Mouse (Mus musculus) gastrocnemius, postnatal 4 days (tissue): ENCODE data around the gene Naglu. TPM values are rescaled to one million over a fixed set of nuclear protein-coding genes. Genes with fewer than 3 reads are reported as not detected.

Experiments used
- DNase-seq, 2 experiments: peaks; one replicate each; pipeline ENCODE4 v3.0.0; 2021 to 2022; ENCODE audit warnings: low spot score in 2 of 2, mixed read lengths in 2 of 2
- total RNA-seq, 2 experiments: library from RNA; stranded (reverse); gene quantifications; 2 replicates each; pipeline ENCODE4 v1.2.3; 2021

Naglu gene
- total RNA-seq, 2 experiments from 2014 or later: 11.4 to 12.8 TPM

- DNase-seq: no peak
Measured at GRCm38 (mm10) chr11:101055418-101055817, 14.4 kb upstream of the Naglu start.

GRCm38 (mm10) chr11:101056885-101057284 lies 12.9 kb upstream of the Naglu start:
- peak in 1 of 2 experiments; percentile 51 for DNase-seq

- DNase-seq: peak; percentile 79 to 87
Measured at GRCm38 (mm10) chr11:101057860-101058259, 12.0 kb upstream of the Naglu start.

DNA sequence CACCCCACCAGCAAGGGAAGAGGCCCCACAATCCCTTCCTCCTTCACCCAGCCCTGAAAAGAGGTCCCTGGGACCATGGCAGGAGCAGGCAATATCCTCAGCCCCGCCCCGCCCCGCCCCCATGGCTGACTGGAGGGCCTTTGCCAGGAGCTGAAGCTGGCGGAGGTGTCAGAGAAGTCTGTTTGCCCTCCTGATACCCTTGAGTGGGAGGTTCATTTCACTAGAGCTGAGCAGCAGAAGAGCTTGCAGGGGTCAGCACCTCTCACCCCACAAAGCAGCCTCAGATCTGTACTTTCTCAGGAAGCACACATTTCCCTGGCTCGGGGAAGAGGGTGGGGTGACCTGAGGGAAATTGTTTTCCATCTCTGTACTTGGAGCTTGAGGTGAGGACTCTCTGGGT lies 11.1 kb upstream of the Naglu start:
- DNase-seq: no peak

GRCm38 (mm10) chr11:101059473-101059872 lies 10.3 kb upstream of the Naglu start:
- DNase-seq: no peak

DNA sequence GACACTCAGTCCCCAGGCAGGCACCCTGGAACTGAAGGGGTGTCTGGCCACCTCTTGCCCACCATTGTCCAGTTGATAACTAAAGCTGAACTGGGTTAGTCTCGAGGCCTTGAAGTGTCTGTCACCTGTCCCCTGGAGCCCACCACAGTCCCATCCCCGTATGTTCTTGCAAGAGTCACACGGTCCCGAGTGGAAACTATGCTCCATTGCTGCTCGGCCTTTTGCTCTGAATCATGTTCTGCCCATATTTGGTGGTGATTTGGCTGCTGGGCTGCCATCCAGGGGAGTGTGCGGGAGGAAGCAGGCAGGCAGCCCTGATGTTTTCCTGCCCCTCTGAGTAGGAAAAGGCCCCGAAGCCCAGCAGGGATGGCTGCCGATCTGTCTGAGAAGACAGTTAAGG lies 9.7 kb upstream of the Naglu start:
- DNase-seq: peak in 1 of 2 experiments; percentile 70

GRCm38 (mm10) chr11:101061049-101061448 lies 8.8 kb upstream of the Naglu start:
- DNase-seq: no peak

- no peak for DNase-seq
Measured at GRCm38 (mm10) chr11:101062165-101062884, 7.5 kb upstream of the Naglu start.

DNA sequence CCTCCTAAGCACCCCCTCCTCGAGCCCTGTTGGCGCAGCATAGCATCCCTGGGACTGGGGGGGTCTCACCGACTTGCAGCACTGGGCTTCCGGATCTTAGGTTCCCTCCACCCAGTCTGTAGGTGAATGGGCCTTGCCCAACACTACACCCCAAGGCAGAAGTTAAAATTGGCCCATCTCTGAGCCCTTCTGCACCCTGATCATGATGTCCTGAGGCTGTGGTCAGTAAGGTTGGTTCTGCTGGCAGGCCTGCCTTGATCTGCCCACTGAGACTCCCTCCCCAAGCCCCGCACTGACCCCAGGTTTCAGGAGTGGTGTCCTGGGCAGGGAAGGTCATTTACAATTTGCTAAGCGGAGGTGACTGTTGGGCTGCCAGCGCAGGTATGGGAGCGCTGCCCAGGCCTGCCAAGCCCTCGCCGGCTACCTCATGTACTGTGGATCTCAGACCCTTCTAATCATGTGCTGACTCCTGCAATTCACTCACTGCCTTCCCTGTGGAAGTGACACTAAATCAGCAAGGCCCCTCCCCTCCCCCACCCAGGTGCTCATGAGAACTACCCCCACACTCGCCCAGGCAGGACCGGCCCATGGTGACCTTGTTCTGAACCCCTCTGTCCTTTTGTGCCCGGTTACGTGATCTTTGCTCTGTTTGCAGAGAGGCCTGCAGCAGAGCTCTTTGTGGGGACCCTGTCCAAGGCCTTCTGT lies 6.7 kb upstream of the Naglu start:
- DNase-seq: no peak

DNA sequence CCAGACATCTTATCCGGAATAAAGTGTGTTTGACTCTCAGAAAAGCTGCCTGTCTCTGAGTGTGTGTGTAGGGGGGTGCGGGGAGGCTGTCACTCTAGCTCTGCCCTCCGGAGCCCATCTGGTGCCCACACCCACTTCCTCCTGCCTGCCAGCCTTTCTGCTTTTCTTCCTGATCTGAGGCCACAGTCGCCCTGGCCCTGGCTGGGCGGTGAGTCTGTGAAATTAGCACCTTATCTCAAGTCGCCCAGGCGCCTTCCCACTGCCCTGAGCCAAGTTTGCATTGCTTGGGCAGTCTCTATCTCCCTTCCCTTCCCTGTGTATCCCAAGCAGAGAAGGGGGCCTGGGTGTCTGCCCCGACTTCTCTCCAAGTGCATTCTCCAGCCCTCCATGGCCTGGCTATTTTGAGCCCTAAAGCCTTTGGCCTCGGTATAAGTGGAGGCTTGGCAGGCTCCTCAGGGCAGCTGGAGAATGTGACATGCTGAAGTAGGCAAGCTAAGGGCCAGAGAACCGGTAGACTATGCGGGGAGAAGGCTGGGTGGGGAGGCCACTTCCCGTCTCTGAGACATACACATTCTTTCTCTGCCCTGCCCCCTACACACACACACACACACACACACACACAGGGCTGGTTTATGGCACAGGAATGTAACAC lies 6.0 kb upstream of the Naglu start:
- peak in 1 of 2 experiments; percentile 69 for DNase-seq

- DNase-seq: no peak
Measured at GRCm38 (mm10) chr11:101064462-101064861, 5.3 kb upstream of the Naglu start.

DNA sequence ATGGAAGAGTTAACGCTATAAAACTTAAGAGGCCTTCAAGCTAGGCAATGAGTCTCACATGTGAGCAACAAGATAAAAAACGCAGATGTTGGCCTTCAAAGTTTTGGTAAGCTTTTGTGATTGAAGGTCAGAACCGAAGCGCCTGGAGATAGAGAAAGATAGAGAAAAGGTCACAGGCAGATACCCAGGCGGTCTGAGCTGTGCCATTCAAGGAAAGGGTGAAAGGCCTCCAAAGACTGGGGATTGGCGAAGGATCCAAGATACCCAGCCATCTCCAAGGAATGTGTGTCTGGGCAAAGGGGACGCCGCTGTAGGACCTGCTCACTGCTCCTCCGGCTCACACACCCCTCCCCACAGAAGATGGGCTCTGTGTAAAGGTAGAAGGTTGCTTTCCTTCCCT lies 4.8 kb upstream of the Naglu start:
- no peak for DNase-seq

DNA sequence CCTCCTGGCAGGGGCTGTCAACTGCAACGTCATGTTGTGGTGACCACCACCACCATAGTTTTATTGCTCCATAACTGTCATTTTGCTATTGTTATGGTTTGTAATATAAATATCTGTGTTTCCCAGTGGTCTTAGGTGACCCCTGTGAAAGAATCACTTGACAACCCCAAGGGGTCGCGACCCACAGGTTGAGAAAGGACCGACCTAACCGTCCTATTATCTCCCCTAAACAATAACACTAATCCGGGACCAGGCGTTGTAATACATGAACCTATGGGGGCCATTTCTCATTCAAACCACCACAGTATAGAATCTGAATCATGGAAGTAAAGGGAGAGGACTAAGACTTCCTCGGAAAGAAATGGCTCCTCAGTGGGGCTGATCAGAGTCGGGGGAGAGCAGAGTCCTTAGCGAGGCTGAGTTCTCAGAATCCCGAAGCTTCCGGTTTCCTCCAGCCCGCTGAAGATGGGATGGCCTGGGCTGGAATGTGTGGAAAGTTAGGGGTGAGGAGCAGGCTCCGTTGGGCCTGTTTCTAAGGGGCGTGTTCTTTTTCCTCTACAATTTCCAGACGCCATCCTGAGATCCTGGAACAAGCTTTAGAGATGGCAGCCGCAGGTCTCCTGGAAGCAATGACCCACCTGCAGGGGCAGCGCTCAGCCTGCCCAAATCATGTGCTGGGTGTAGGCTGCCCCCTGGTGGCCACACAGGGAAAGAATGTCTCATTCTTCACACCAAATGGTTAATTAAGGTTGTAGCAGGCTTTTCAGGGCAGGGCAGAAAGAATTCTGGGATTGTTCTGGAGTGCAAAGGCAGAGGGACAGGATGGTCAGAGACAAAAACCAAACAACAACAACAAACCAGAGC lies 3.0 kb upstream of the Naglu start:
- peak; percentile 64 to 84 for DNase-seq

GRCm38 (mm10) chr11:101070189-101070527 lies 346 bp downstream of the Naglu start:
- DNase-seq: no peak

DNA sequence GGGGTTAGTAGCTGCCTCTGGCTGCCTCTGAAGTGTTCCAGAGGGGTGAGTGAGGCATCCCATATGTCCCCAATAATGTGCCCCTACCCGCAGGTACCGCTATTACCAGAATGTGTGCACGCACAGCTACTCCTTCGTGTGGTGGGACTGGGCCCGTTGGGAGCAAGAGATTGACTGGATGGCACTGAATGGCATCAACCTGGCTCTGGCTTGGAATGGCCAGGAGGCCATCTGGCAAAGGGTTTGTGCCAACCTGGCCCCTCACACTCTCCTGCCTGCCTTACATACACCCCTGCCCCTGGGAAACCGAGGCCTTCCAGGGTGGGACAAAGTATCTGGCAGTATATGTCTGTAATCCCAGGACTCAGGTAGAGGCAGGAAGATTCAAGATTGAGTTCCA lies 1.2 kb downstream of the Naglu start:
- DNase-seq: no peak

DNA sequence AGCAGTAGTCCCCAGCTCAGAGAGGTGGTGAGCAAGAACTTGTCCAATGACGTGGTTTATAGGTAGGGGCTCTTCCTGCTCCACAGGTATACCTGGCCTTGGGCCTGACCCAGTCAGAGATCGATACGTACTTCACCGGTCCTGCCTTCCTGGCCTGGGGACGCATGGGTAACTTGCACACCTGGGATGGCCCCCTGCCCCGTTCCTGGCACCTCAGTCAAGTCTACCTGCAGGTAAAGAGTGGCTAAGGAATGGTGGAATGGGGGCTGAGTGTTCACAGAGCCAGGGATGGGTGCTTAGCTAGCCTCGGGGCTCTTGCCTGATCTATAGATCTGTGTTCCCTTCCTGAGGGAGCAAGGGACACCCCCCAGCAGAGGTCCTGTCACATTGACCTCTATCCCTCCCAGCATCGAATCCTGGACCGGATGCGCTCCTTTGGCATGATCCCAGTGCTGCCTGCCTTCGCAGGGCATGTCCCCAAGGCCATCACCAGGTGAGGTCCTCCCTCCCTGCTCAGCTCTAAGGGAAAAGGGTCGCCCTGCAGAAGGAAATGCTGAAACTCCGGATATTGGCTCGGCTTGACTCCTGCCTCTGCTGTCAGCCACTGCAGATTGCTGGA lies 2.1 kb downstream of the Naglu start:
- no peak for DNase-seq

DNA sequence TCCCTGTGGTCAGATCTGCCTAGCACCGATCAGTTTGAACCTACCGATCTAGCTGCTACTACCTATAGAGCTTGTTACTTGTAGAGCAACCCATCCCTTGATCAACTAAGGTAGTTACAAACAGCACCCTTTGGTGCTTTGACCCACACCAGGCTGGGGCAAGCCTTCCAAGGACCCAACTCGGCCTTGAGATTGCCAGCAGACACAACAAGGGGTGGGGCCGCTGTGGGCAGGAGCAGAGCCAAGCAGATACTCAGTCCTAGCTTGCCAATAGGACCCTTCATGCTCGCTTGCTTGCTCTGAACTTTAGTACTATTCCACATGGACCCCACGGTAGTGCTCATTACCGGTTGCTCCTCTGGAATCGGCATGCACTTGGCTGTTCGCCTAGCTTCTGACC lies 8.3 kb downstream of the Naglu start, which contains the start of gene Hsd17b1:
Gene Hsd17b1 (plus strand): TSS at position 291 of the 400 bp plus-strand sequence.
- DNase-seq: no peak

DNA sequence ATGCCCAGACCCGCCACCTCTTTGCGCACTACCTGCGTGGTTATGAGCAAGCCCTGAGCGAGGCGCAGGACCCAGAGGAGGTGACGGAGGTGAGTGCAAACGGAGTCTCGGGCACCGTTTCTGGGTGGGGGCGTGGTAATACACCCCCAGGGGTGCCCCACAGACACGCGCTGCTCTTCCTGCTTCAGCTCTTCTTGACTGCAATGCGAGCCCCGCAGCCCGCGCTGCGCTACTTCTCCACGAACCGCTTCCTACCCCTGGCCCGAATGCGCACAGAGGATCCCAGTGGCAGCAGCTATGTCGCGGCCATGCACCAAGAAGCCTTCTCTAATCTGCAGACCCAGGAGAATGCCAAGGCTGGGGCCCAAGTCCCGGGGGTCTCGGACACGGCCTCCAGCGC lies 9.9 kb downstream of the Naglu start:
- DNase-seq: no peak

DNA sequence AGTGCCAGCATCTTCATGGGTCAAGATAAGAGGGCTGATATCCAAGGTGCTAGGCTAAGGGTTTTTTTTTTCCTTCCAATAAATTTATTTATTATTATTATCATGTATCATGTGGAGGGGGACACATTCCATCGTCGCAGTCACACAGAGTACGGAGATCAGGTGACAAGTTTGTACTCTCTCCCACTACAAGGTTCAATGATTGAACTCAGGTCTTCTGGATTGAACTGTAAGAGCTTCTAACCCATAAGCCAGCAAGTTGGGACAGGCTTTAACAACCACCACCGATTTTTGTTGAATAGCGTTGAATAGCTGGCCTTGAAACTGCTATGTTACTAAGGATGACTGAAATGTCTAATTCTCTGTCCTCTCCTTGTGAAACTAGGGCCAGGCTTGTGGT lies 10.6 kb downstream of the Naglu start:
- DNase-seq: no peak

DNA sequence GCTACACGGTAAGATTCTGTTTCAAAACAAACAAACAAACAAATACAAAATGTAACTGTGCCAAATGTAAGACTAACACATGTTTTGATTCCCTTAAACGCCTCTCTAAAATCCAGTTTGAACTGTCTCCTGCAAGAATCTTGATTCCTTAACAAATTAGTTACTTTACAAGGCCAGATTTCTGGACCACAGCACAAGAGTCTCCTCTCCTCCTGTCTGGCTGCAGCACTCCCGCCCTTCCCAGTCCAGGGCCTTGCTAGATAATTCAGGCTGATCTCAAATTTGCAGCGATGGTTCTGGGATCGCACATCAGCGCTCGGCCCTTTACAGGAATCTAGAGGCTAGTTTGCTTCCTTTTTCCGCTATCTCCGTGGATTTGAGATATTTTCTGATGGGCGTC lies 11.8 kb downstream of the Naglu start:
- no peak for DNase-seq
